Mouse (Mus musculus) heart, postnatal 0 days (tissue): ENCODE data around the gene Tmprss9. TPM values are rescaled to one million over a fixed set of nuclear protein-coding genes. Genes with fewer than 3 reads are reported as not detected.

Source experiments
- ATAC-seq: fragments of 200-750 bp; cut with Nextera tagmentation; 2 replicates; pipeline ENCODE4 v1.8.0; 2017; ENCODE audit warnings: low read depth, moderate number of reproducible peaks, moderate library complexity; ENCODE audit not compliant: insufficient read depth
- DNase-seq: peaks from one replicate; pipeline ENCODE4 v3.0.0-alpha.2; 2016; ENCODE audit warnings: low spot score
- H3K27ac ChIP-seq: fragments of 300-500 bp; sonication (generic); 2 replicates; pipeline ENCODE4 v1.5.1; 2014; ENCODE audit warnings: low read depth, mild to moderate bottlenecking
- H3K27me3 ChIP-seq: fragments of 300-500 bp; sonication (generic); 2 replicates; pipeline ENCODE4 v1.6.1; 2014; ENCODE audit warnings: low read length, mixed read lengths; ENCODE audit not compliant: control insufficient read depth, insufficient read depth
- H3K36me3 ChIP-seq: fragments of 300-500 bp; sonication (generic); replicated peaks from 2 replicates; pipeline ENCODE4 v1.6.1; 2014; ENCODE audit warnings: low read length, mixed read lengths; ENCODE audit not compliant: control insufficient read depth, insufficient read depth
- H3K4me1 ChIP-seq: fragments of 300-500 bp; sonication (generic); 2 replicates; pipeline ENCODE4 v1.6.1; 2014; ENCODE audit warnings: antibody characterized with exemption; ENCODE audit not compliant: control insufficient read depth, insufficient read depth
- H3K4me2 ChIP-seq: fragments of 300-500 bp; sonication (generic); 2 replicates; pipeline ENCODE4 v1.6.1; 2014; ENCODE audit warnings: low read depth, mild to moderate bottlenecking, low read length, moderate library complexity
- H3K4me3 ChIP-seq: fragments of 300-500 bp; sonication (generic); 2 replicates; pipeline ENCODE4 v1.5.1; 2014; ENCODE audit warnings: low read depth, low read length
- H3K9ac ChIP-seq: fragments of 300-500 bp; sonication (generic); replicated peaks from 2 replicates; pipeline ENCODE4 v1.6.1; 2014; ENCODE audit warnings: low read depth, low read length, mixed read lengths
- H3K9me3 ChIP-seq: fragments of 300-500 bp; sonication (generic); replicated peaks from 2 replicates; pipeline ENCODE4 v1.6.1; 2016; ENCODE audit warnings: low read length; ENCODE audit not compliant: control insufficient read depth
- CTCF ChIP-seq: IDR thresholded peaks from 2 replicates; pipeline ENCODE4 v1.5.1; 2016; ENCODE audit warnings: antibody characterized with exemption, control low read depth, low read depth
- EP300 ChIP-seq: IDR thresholded peaks from 2 replicates; pipeline ENCODE4 v1.6.1; 2016; ENCODE audit warnings: antibody characterized with exemption, low read depth
- WGBS: fragments of 180-500 bp; shearing (Covaris S2); extraction: QIAGEN DNeasy Blood & Tissue Kit; methylation state at CpG from one replicate; pipeline ENCODE4 v1.1.7; 2014; 5-methylcytosine and 5-hydroxymethylcytosine counted together
- polyA plus RNA-seq: library from polyadenylated mRNA; unstranded; fragments of >200 nt; fragmentation: Nextera tagmentation; extraction: Ambion mirVana; gene quantifications from 2 replicates; pipeline ENCODE4 v1.2.1, GENCODE M21; 2015
- total RNA-seq: library from RNA; depleted of rRNA; stranded (reverse); fragments of >200 nt; gene quantifications from 2 replicates; pipeline ENCODE4 v1.2.3, GENCODE M21; 2014; ENCODE audit warnings: low replicate concordance

Gene Tmprss9
- total and polyA plus RNA-seq, 2 experiments from 2014 or later = not detected

DNA sequence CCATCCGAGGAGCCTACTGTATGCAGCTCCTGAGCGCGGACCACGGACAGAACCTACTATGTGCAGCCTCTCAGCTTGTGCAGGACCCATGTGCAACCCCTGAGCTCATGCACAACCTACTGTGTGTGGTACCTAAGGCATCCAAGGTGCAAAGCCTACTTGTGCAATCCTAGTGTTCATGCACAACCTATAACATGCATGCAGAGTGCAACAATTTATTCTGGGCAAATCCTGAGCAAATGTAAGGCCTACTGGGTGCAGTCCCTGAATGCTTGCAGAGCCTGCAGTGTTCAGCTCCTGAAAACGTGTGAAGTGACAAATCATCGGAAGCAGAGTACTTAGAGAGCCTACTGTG, 65.1 kb downstream of the Tmprss9 start:
- Histone ChIP-seq H3K4me3 (peak overlapping the region; percentile 43; the same call in 1 of the 2 replicates), H3K9me3 (no peaks in the 10 kb centered on the region), H3K27me3 (no peaks in the 10 kb centered on the region), H3K9ac (no peak overlapping the region; the same call in 1 of the 2 replicates), H3K4me1 (peaks cover 82% of the 10 kb centered on the region), H3K27ac (0 out of 2 replicates have a peak overlapping the region, but pooled peaks have one; percentile 40), H3K4me2 (peak overlapping the region; percentile 72), H3K36me3 (no peaks in the 10 kb centered on the region)
- WGBS = 15% methylated on average over 6 of the region's 6 CpGs
- no peak for ATAC-seq
- no peak for TF ChIP-seq CTCF
- TF ChIP-seq EP300 = no peak
- no peak for DNase-seq

DNA sequence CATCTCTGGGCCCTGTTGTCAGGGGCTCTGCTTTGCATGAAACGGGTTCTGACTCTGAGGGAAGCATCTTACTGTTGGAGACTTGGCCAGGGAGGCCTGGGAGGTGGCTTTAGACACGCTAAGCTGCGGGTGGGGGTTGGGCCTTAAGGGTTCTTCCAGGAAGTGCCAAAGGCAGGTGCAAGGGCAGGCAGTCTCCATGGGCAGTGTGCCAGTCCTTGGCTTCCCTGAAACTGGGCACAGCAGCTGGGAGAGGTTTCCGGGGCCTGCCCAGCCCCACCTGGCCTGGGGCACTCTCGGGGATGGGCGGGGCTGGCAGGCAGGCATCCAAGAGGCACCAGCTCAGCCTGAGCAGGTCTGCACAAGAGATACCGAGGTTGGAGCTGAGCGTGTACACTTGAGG, 66.0 kb downstream of the Tmprss9 start:
- Histone ChIP-seq H3K4me2 (no peak overlapping the region), H3K9me3 (no peaks in the 10 kb centered on the region), H3K9ac (no peak overlapping the region), H3K4me1 (peaks cover 76% of the 10 kb centered on the region), H3K4me3 (no peak overlapping the region), H3K36me3 (no peaks in the 10 kb centered on the region), H3K27me3 (no peaks in the 10 kb centered on the region), H3K27ac (peak overlapping the region; percentile 9; the same call in 1 of the 2 replicates)
- WGBS = 9% methylated on average over 8 of the region's 8 CpGs
- DNase-seq (no peak), ATAC-seq (no peak)
- no peak for TF ChIP-seq CTCF
- TF ChIP-seq EP300 = no peak

DNA sequence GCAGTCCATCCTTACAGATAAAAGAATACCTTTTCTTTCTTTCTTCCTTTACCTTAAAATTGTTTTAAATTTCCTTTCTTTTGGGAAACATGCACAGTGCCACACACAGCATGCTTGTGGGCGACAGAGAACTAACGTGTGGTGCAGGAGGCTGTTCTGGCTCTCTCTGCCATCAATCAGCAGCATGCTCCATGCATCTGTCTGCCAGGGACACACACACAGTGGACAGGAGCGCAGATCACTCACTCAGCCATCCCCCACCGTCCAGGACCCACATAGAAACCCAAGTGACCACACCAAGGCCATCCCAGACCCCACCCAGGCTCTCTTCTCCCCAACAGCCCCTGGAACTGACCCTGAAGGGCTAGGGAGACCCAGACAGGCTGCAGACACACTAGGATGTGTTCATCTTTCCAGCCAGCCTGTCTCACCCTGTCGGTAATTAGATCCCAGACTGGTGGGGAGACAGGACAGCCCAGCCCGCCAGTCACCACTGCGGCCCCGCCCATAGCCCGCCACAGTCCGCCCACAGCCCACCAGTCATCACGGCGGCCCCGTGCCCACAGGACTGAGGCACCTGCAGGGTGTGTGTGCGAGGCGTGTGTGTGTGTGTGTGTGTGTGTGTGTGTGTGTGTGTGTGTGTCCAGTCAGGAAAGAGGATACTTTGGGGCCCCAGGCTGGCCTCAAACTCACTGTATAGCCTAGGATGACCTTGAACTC, 67.3 kb downstream of the Tmprss9 start:
- Histone ChIP-seq H3K4me2 (peak overlapping the region; percentile 60; the same call in 1 of the 2 replicates), H3K27me3 (no peaks in the 10 kb centered on the region), H3K4me3 (peak overlapping the region; percentile 29), H3K9ac (no peak overlapping the region), H3K27ac (peak overlapping the region; percentile 95), H3K9me3 (no peaks in the 10 kb centered on the region), H3K36me3 (no peaks in the 10 kb centered on the region), H3K4me1 (peaks cover 76% of the 10 kb centered on the region)
- ATAC-seq (peak; percentile 14; the same call in 1 of the 2 replicates), DNase-seq (no peak)
- WGBS = 13% methylated on average over 15 of the region's 15 CpGs
- TF ChIP-seq EP300 (no peak), CTCF (no peak)

DNA sequence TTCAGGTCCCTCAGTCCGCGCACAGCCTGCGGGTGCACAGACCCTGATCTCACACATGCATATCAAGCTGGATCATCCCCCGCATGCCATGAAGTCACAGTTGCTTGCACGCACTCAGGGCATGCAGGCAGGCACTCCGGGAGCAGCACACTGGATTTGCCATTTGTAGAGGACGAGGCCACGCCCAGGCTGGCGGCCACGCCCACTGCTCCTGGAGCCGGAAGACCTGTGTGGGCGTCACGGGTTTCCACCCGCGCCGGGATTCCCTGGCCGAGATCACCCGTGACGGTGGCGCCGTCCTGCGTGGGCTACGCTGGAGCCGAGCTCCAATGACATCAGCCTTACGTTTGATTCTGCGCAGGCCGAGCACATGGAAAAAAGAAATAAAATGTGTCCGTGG, 68.0 kb downstream of the Tmprss9 start:
- ATAC-seq (peak; percentile 49), DNase-seq (peak; percentile 76)
- Histone ChIP-seq H3K4me2 (peak overlapping the region; percentile 60), H3K4me3 (peak overlapping the region; percentile 29), H3K4me1 (peaks cover 79% of the 10 kb centered on the region), H3K27ac (peak overlapping the region; percentile 95), H3K9ac (0 out of 2 replicates have a peak overlapping the region, but pooled peaks have one; percentile 6), H3K27me3 (no peaks in the 10 kb centered on the region), H3K36me3 (no peaks in the 10 kb centered on the region), H3K9me3 (no peaks in the 10 kb centered on the region)
- WGBS = 3% methylated on average over 28 of the region's 28 CpGs
- no peak; the same call in 1 of the 2 replicates for TF ChIP-seq CTCF
- no peak for TF ChIP-seq EP300

DNA sequence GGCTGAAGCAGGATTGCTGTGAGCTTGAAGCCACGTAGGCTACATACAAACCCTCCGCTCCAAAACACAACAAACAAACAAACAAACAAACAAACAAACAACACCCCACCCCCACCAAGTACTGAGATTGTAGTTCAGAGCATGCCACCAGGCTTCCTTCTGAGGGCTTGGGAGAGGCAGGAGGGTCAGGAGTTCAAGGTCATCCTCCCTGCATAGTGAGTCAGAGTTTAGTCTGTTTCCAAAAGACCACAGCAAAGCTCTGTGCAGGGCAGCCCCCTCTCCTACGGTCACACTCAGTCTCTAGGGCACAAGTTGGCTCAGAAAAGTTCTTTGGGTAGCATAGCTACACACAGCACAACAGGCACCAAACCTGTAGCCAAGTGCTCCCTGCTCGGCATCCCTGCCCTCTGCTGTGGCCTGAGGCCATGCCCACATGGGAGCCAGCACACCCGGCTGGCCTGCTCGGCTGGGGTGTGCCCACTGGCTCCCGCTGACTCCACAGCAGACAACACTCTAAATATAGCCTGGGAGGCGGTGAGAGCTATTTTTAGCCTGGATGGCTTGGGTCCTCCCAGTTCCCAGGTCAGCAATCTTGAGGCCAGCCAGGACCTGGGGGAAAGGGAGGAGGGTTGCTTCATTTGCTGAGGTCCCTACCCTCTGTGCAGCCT, 68.8 kb downstream of the Tmprss9 start:
- Histone ChIP-seq H3K9ac (no peak overlapping the region), H3K9me3 (no peaks in the 10 kb centered on the region), H3K27me3 (no peaks in the 10 kb centered on the region), H3K4me2 (peak overlapping the region; percentile 60), H3K27ac (peak overlapping the region; percentile 95), H3K4me1 (peaks cover 77% of the 10 kb centered on the region), H3K36me3 (no peaks in the 10 kb centered on the region), H3K4me3 (peak overlapping the region; percentile 14; the same call in 1 of the 2 replicates)
- ATAC-seq (peak; percentile 85), DNase-seq (peak; percentile 93)
- TF ChIP-seq CTCF = no peak
- TF ChIP-seq EP300 = peak; percentile 70; the same call in 1 of the 2 replicates
- 12% methylated on average over 8 of the region's 8 CpGs for WGBS
